Mouse (Mus musculus): ENCODE data around the gene Pcgf6. TPM values are rescaled to one million over a fixed set of nuclear protein-coding genes. Genes with fewer than 3 reads are reported as not detected.

Gene Pcgf6
- polyA plus RNA-seq, 1 experiment from 2014 or later, result 29.8 TPM

DNA sequence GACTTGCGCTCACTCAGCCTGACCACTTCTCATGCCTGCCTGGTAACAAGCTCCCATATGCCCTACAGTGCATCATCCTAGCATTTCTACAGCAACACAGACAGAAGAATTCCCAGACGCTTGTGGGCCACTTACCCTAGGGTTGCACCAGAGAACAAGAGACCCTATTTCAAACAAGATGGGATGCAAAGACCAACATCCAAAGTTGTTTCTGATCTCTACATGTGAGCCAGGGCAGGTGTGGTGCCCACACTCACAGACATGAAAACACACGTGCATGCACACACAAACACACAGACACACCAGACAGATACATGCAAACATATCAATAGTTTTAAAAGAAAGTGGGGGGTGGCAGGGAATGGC lies 60.6 kb downstream of the Pcgf6 start:
- H3K4me2 ChIP-seq (replicated peaks), result no peak overlapping the region
- no peak for ATAC-seq (replicated peaks)
- no peaks in the 10 kb centered on the region for H3K4me1 ChIP-seq
- 83% methylated on average over 3 of the region's 3 CpGs for WGBS
- no peaks in the 10 kb centered on the region for H3K9me3 ChIP-seq
- no peaks in the 10 kb centered on the region for H3K27me3 ChIP-seq
- H3K27ac ChIP-seq (replicated peaks), result no peak overlapping the region
- no peak overlapping the region for H3K9ac ChIP-seq (replicated peaks)
- H3K36me3 ChIP-seq, result no peaks in the 10 kb centered on the region
- no peak overlapping the region for H3K4me3 ChIP-seq

GRCm38 (mm10) chr19:46989479-46990152 lies 61.1 kb downstream of the Pcgf6 start:
- H3K4me1 ChIP-seq, result no peaks in the 10 kb centered on the region
- no peak overlapping the region for H3K4me2 ChIP-seq (replicated peaks)
- WGBS, result 71% methylated on average over 20 of the region's 20 CpGs
- no peak overlapping the region for H3K4me3 ChIP-seq
- no peaks in the 10 kb centered on the region for H3K9me3 ChIP-seq
- H3K27ac ChIP-seq (replicated peaks), result no peak overlapping the region
- H3K36me3 ChIP-seq, result no peaks in the 10 kb centered on the region
- no peak for ATAC-seq (replicated peaks)
- no peaks in the 10 kb centered on the region for H3K27me3 ChIP-seq
- no peak overlapping the region for H3K9ac ChIP-seq (replicated peaks)

- Histone ChIP-seq H3K9me3 (no peaks in the 10 kb centered on the region), H3K27ac (replicated peaks) (no peak overlapping the region), H3K4me2 (replicated peaks) (no peak overlapping the region), H3K27me3 (no peaks in the 10 kb centered on the region), H3K36me3 (no peaks in the 10 kb centered on the region), H3K4me3 (no peak overlapping the region), H3K9ac (replicated peaks) (no peak overlapping the region), H3K4me1 (no peaks in the 10 kb centered on the region)
- WGBS, result 42% methylated on average over 16 of the region's 16 CpGs
- no peak for ATAC-seq (replicated peaks)
Observed at GRCm38 (mm10) chr19:46988231-46989087, 62.2 kb downstream of the Pcgf6 start.

DNA sequence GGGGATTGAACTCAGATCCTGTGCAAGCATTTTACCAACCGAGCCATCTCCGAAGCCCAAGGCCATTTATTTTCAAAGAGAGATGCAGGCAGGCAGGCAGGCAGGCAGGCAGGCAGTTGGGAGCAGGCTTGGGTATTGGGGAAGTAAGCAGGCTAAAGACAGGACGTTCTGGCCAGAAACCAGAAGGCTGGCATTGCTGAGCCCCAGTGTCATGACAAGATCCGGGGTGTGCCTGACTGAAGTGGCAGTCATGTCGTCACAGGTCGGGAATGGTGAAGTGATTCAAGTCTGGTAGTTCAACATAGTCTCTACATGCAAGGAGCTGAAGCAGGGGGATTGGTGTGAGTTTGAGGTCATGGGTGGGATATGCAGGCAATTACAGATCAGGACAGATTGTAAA lies 63.1 kb downstream of the Pcgf6 start:
- WGBS, result 79% methylated on average over 6 of the region's 6 CpGs
- Histone ChIP-seq H3K9me3 (no peaks in the 10 kb centered on the region), H3K4me3 (no peak overlapping the region), H3K36me3 (no peaks in the 10 kb centered on the region), H3K27ac (replicated peaks) (no peak overlapping the region), H3K27me3 (no peaks in the 10 kb centered on the region), H3K4me2 (replicated peaks) (no peak overlapping the region), H3K9ac (replicated peaks) (no peak overlapping the region), H3K4me1 (no peaks in the 10 kb centered on the region)
- no peak for ATAC-seq (replicated peaks)

DNA sequence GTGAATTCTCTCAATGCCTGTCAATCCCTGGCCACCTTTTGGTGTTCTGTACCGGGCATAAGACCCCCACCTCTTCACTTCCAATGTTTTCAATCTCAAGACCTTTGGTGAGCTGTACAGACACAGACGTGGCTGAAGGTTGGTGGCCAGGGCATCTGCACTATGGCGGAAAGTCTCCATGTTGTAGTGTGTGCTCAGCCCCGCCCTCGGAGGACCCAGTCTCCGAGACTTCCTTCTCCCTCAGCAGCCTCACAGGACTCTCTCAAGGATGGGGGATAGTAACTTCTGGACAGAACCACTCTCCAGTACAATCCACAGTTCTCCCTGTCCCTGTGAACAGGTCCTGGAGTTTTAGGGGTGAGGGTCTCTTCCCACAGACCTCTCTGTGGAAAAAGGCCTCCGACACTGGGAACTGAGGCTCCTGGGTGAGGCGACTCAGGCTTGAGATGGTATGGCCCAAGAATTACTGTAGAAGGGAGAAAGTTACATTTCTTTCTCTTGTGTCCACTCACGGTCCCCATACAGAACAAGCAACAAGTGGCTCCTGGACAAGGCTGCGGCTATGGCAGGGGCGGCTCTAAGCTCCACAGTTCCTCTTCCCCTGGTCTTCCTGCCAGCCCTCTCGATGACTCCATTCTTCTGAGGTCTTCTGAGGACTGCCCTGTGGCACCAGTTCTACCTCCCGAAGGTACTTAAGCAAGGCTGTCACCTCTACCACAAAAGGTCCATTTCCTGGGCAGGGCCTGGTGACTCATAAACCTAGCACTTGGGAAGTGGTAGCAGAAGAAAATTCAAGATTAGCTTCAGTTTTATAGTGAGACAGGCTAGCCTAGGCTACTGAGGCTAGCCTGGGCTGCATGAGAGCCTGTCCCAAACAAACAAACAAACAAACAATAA lies 65.7 kb downstream of the Pcgf6 start:
- no peak overlapping the region for H3K27ac ChIP-seq (replicated peaks)
- no peak overlapping the region for H3K9ac ChIP-seq (replicated peaks)
- no peaks in the 10 kb centered on the region for H3K36me3 ChIP-seq
- no peak for ATAC-seq (replicated peaks)
- WGBS, result 85% methylated on average over 13 of the region's 13 CpGs
- no peak overlapping the region for H3K4me3 ChIP-seq
- no peaks in the 10 kb centered on the region for H3K27me3 ChIP-seq
- H3K9me3 ChIP-seq, result no peaks in the 10 kb centered on the region
- H3K4me2 ChIP-seq (replicated peaks), result no peak overlapping the region
- H3K4me1 ChIP-seq, result no peaks in the 10 kb centered on the region

DNA sequence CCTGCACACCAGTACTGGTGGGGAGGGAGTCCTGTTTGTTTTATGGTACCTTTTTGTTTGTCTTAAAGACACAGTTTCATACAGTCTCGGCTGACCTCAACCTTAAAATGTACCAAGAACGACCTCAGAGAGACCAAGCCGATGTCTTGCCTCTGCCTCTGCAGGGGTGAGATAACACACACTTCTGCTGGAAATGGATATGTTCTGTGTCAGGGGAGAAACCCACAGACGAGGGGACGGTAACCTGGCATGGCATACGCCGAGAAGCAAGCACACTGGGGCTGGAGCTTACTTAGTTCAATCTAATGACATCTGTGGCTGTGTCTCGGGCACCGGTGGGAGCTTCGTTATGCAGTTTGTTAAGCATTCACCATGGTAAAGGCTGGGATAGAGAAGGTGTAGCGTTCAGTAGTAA lies 66.7 kb downstream of the Pcgf6 start:
- no peaks in the 10 kb centered on the region for H3K9me3 ChIP-seq
- H3K4me1 ChIP-seq, result no peaks in the 10 kb centered on the region
- no peaks in the 10 kb centered on the region for H3K36me3 ChIP-seq
- no peak overlapping the region for H3K4me2 ChIP-seq (replicated peaks)
- no peaks in the 10 kb centered on the region for H3K27me3 ChIP-seq
- no peak for ATAC-seq (replicated peaks)
- H3K9ac ChIP-seq (replicated peaks), result no peak overlapping the region
- 63% methylated on average over 11 of the region's 11 CpGs for WGBS
- H3K27ac ChIP-seq (replicated peaks), result no peak overlapping the region
- H3K4me3 ChIP-seq, result no peak overlapping the region

Other genes starting within 250 kb of the Pcgf6 start
- 333 TPM in 2 replicates for gene Ina, start 36.2 kb downstream of the Pcgf6 start, polyA plus RNA-seq (2015; fragmentation: Nextera tagmentation; extraction: Ambion mirVana)
- gene Nt5c2, start 35.8 kb downstream of the Pcgf6 start, polyA plus RNA-seq (2015; fragmentation: Nextera tagmentation; extraction: Ambion mirVana), result 73.2 and 78.2 TPM in 2 replicates
- gene Taf5, start 16.8 kb upstream of the Pcgf6 start, polyA plus RNA-seq (2015; fragmentation: Nextera tagmentation; extraction: Ambion mirVana), result 6.9 and 7.8 TPM in 2 replicates
- 1,420 and 1,492 TPM in 2 replicates for gene Usmg5, start 39.7 kb upstream of the Pcgf6 start, polyA plus RNA-seq (2015; fragmentation: Nextera tagmentation; extraction: Ambion mirVana)
- 7.3 and 8.6 TPM in 2 replicates for gene Pdcd11, start 39.9 kb upstream of the Pcgf6 start, polyA plus RNA-seq (2015; fragmentation: Nextera tagmentation; extraction: Ambion mirVana)
- 1.0 and 1.2 TPM in 2 replicates for gene Calhm2, start 87.4 kb upstream of the Pcgf6 start, polyA plus RNA-seq (2015; fragmentation: Nextera tagmentation; extraction: Ambion mirVana)
- not detected in 2 replicates for gene Calhm1, start 93.3 kb upstream of the Pcgf6 start, polyA plus RNA-seq (2015; fragmentation: Nextera tagmentation; extraction: Ambion mirVana)
- not detected in 2 replicates for gene Calhm3, start 106.9 kb upstream of the Pcgf6 start, polyA plus RNA-seq (2015; fragmentation: Nextera tagmentation; extraction: Ambion mirVana)
- gene Neurl1a, start 127.9 kb upstream of the Pcgf6 start, polyA plus RNA-seq (2015; fragmentation: Nextera tagmentation; extraction: Ambion mirVana), result 7.2 and 7.9 TPM in 2 replicates